Mouse (Mus musculus): Measurements from ENCODE around the gene Slc39a3. TPM values are rescaled to one million over a fixed set of nuclear protein-coding genes. Genes with fewer than 3 reads are reported as not detected.
"Not testable (repeated sequence)": the region's sequence is repeated elsewhere in the genome, so short reads cannot be mapped to it uniquely, and the experiment has no call there.

Gene Slc39a3
- polyA plus RNA-seq, 1 experiment, result 11.6 TPM

DNA sequence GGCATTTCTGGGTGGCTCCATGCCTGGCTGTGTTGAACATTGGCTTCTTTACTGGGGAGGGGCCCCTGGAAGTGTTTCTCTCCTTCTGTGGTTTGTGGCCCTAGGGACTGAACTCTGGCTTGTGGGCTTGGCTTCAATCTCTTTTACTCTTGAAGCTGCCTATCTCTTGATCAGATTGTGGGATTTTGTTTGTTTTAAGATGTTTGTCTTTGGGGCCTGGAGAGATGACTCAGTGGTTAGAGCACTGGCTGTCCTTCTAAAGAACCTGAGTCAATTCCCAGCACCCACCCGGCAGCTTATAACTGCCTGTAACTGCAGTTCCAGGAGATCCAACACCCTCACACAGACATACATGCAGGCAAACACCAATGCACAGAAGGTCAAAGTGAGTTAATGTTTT is 39.1 kb upstream of the Slc39a3 start:
- no peak for TF ChIP-seq MYOD1 (IDR thresholded peaks at IDR 0.05; ENCODE audit: control insufficient read depth, insufficient read length, low read depth)
- no peak for TF ChIP-seq MYOG (IDR thresholded peaks at IDR 0.05; ENCODE audit: control insufficient read depth, extremely low read depth, insufficient read length)
- TF ChIP-seq MAX (IDR thresholded peaks at IDR 0.05), result no peak
- no peak for TF ChIP-seq CTCF (IDR thresholded peaks at IDR 0.05; ENCODE audit: control insufficient read depth, insufficient read depth, insufficient read length)
- TF ChIP-seq USF1 (IDR thresholded peaks at IDR 0.05; ENCODE audit: low read depth), result no peak
- TF ChIP-seq FOSL1 (IDR thresholded peaks at IDR 0.05; ENCODE audit: insufficient read depth, low read length, poor library complexity, severe bottlenecking), result no peak
- TF ChIP-seq CEBPB (IDR thresholded peaks at IDR 0.05; ENCODE audit: low read depth), result no peak
- H3K79me3 ChIP-seq (ENCODE audit: low read depth), result peaks cover 10% of the 10 kb centered on the region

DNA sequence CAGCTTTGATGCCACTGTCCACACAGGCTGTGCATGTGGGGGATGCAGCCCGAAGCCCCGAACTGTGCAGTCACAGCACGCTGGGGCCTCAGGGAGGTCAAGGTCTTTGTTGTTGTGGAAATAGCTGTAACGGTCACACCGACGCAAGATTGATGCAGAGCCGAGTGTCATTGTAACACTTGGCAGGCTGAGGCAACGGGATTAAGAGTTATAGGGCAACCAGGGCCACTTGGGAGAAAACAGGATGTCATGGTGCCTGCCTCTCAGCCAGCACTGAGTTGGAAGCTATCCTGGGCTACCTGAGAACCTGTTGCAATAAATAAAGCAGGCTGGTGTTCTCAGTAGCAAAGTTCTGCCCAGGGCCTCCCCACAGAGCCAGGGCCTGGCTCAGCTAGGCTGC is 38.5 kb upstream of the Slc39a3 start:
- Histone ChIP-seq H3K79me2 (ENCODE audit: control insufficient read depth, insufficient read depth) (peaks cover 24% of the 10 kb centered on the region), H3K79me3 (ENCODE audit: low read depth) (peaks cover 14% of the 10 kb centered on the region), H3K36me3 (ENCODE audit: control insufficient read depth, insufficient read depth) (peaks cover 54% of the 10 kb centered on the region), H3K4me3 (ENCODE audit: insufficient read depth, poor library complexity, severe bottlenecking) (no peak overlapping the region), H3K27me3 (ENCODE audit: control insufficient read depth, insufficient read depth, insufficient read length) (no peaks in the 10 kb centered on the region), H3ac (ENCODE audit: control insufficient read depth, insufficient read length, low read depth) (no peak overlapping the region)
- no peak for TF ChIP-seq MYOG (IDR thresholded peaks at IDR 0.05; ENCODE audit: control insufficient read depth, extremely low read depth, insufficient read length)
- TF ChIP-seq FOSL1 (IDR thresholded peaks at IDR 0.05; ENCODE audit: insufficient read depth, low read length, poor library complexity, severe bottlenecking), result no peak
- TF ChIP-seq USF1 (IDR thresholded peaks at IDR 0.05; ENCODE audit: low read depth), result no peak
- no peak for TF ChIP-seq MAX (IDR thresholded peaks at IDR 0.05)
- TF ChIP-seq CTCF (IDR thresholded peaks at IDR 0.05; ENCODE audit: control insufficient read depth, insufficient read depth, insufficient read length), result no peak
- no peak for TF ChIP-seq MYOD1 (IDR thresholded peaks at IDR 0.05; ENCODE audit: control insufficient read depth, insufficient read length, low read depth)

More for the DNA sequence above, 39.1 kb upstream of the Slc39a3 start:
- peaks cover 59% of the 10 kb centered on the region for H3K36me3 ChIP-seq (ENCODE audit: control insufficient read depth, insufficient read depth)
- no peak overlapping the region for H3ac ChIP-seq (ENCODE audit: control insufficient read depth, insufficient read length, low read depth)
- H3K4me3 ChIP-seq (ENCODE audit: insufficient read depth, poor library complexity, severe bottlenecking), result no peak overlapping the region
- no peaks in the 10 kb centered on the region for H3K27me3 ChIP-seq (ENCODE audit: control insufficient read depth, insufficient read depth, insufficient read length)
- H3K79me2 ChIP-seq (ENCODE audit: control insufficient read depth, insufficient read depth), result peaks cover 18% of the 10 kb centered on the region

DNA sequence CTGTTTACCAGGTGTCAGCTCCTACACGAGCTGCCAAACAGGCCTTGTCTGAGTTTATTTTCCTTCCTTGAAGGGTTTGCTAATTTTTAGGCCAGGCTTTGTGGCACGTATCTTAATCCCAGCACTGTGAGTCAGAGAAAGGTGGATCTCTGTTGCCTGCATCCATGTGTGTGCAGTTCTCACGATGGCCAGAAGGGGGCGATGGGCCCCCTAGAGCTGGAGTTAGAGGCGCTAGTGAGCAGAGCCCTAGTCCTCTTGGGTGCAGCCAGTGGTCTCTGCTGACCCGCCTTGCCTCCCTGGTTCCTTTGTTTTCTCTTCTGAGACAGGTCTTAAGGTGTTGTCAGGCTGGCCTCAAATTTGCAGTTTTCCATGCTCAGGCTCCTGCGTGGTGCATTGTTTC is 36.2 kb upstream of the Slc39a3 start:
- Histone ChIP-seq H3ac (ENCODE audit: control insufficient read depth, insufficient read length, low read depth) (no peak overlapping the region), H3K36me3 (ENCODE audit: control insufficient read depth, insufficient read depth) (peaks cover 42% of the 10 kb centered on the region)
- TF ChIP-seq CTCF (IDR thresholded peaks at IDR 0.05; ENCODE audit: control insufficient read depth, insufficient read depth, insufficient read length), result peak; percentile 38
- no peak for TF ChIP-seq USF1 (IDR thresholded peaks at IDR 0.05; ENCODE audit: low read depth)

DNA sequence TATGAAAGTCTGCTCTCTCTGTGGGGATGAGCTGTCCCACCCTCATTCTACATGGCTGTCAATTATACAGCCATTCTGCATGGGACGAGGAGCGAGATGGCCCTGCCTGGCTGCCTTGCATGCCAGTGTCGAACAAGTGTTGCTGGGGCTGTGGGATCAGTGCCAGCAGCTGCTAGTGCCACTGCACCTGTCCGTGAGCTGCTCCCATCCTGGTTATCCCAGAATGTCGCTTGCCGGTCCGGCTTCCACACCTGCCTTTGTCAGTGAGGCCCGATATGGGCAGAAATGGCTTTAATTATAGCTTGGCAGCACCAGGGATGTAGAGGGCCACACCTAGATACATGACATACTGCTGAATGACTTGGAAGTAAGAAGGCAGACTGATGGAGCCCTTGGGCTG is 35.1 kb upstream of the Slc39a3 start:
- Histone ChIP-seq H3K36me3 (ENCODE audit: control insufficient read depth, insufficient read depth) (peaks cover 38% of the 10 kb centered on the region), H3K27me3 (ENCODE audit: control insufficient read depth, insufficient read depth, insufficient read length) (peaks cover 5% of the 10 kb centered on the region), H3K4me3 (ENCODE audit: insufficient read depth, poor library complexity, severe bottlenecking) (no peak overlapping the region), H3K79me2 (ENCODE audit: control insufficient read depth, insufficient read depth) (peaks cover 32% of the 10 kb centered on the region), H3K79me3 (ENCODE audit: low read depth) (peaks cover 18% of the 10 kb centered on the region), H3ac (ENCODE audit: control insufficient read depth, insufficient read length, low read depth) (no peak overlapping the region)
- TF ChIP-seq CEBPB (IDR thresholded peaks at IDR 0.05; ENCODE audit: low read depth), result no peak
- TF ChIP-seq CTCF (IDR thresholded peaks at IDR 0.05; ENCODE audit: control insufficient read depth, insufficient read depth, insufficient read length), result no peak
- TF ChIP-seq MYOD1 (IDR thresholded peaks at IDR 0.05; ENCODE audit: control insufficient read depth, insufficient read length, low read depth), result no peak
- no peak for TF ChIP-seq USF1 (IDR thresholded peaks at IDR 0.05; ENCODE audit: low read depth)
- TF ChIP-seq MYOG (IDR thresholded peaks at IDR 0.05; ENCODE audit: control insufficient read depth, extremely low read depth, insufficient read length), result no peak
- TF ChIP-seq FOSL1 (IDR thresholded peaks at IDR 0.05; ENCODE audit: insufficient read depth, low read length, poor library complexity, severe bottlenecking), result no peak
- TF ChIP-seq MAX (IDR thresholded peaks at IDR 0.05), result no peak

More for the DNA sequence above, 36.2 kb upstream of the Slc39a3 start:
- Histone ChIP-seq H3K27me3 (ENCODE audit: control insufficient read depth, insufficient read depth, insufficient read length) (no peaks in the 10 kb centered on the region), H3K4me3 (ENCODE audit: insufficient read depth, poor library complexity, severe bottlenecking) (no peak overlapping the region), H3K79me3 (ENCODE audit: low read depth) (peaks cover 18% of the 10 kb centered on the region), H3K79me2 (ENCODE audit: control insufficient read depth, insufficient read depth) (peaks cover 32% of the 10 kb centered on the region)

GRCm38 (mm10) chr10:81069836-81070235 is 32.6 kb upstream of the Slc39a3 start, which contains the start of gene Thop1:
Gene Thop1, plus strand, starts transcription at chr10:81070035.
- Histone ChIP-seq H3K4me3 (ENCODE audit: insufficient read depth, poor library complexity, severe bottlenecking) (peak within 1 kb of the TSS; percentile 75), H3K79me2 (ENCODE audit: control insufficient read depth, insufficient read depth) (peaks cover 32% of the 10 kb centered on the region), H3ac (ENCODE audit: control insufficient read depth, insufficient read length, low read depth) (peak within 1 kb of the TSS; percentile 94), H3K27me3 (ENCODE audit: control insufficient read depth, insufficient read depth, insufficient read length) (peaks cover 5% of the 10 kb centered on the region), H3K79me3 (ENCODE audit: low read depth) (peaks cover 18% of the 10 kb centered on the region), H3K36me3 (ENCODE audit: control insufficient read depth, insufficient read depth) (peaks cover 23% of the 10 kb centered on the region)
- no peak for TF ChIP-seq CTCF (IDR thresholded peaks at IDR 0.05; ENCODE audit: control insufficient read depth, insufficient read depth, insufficient read length)
- TF ChIP-seq MYOG (IDR thresholded peaks at IDR 0.05; ENCODE audit: control insufficient read depth, extremely low read depth, insufficient read length), result no peak
- peak; percentile 91 for TF ChIP-seq MAX (IDR thresholded peaks at IDR 0.05)
- TF ChIP-seq USF1 (IDR thresholded peaks at IDR 0.05; ENCODE audit: low read depth), result no peak

GRCm38 (mm10) chr10:81068706-81069105 is 31.5 kb upstream of the Slc39a3 start:
- no peak overlapping the region for H3K4me3 ChIP-seq (ENCODE audit: insufficient read depth, poor library complexity, severe bottlenecking)
- TF ChIP-seq USF1 (IDR thresholded peaks at IDR 0.05; ENCODE audit: low read depth) (no peak), MYOD1 (IDR thresholded peaks at IDR 0.05; ENCODE audit: control insufficient read depth, insufficient read length, low read depth) (no peak), CTCF (IDR thresholded peaks at IDR 0.05; ENCODE audit: control insufficient read depth, insufficient read depth, insufficient read length) (no peak), MAX (IDR thresholded peaks at IDR 0.05) (no peak), MYOG (IDR thresholded peaks at IDR 0.05; ENCODE audit: control insufficient read depth, extremely low read depth, insufficient read length) (no peak), CEBPB (IDR thresholded peaks at IDR 0.05; ENCODE audit: low read depth) (no peak), FOSL1 (IDR thresholded peaks at IDR 0.05; ENCODE audit: insufficient read depth, low read length, poor library complexity, severe bottlenecking) (no peak)

GRCm38 (mm10) chr10:81064519-81064918 is 27.3 kb upstream of the Slc39a3 start:
- H3K79me2 ChIP-seq (ENCODE audit: control insufficient read depth, insufficient read depth); H3K79me3 ChIP-seq (ENCODE audit: low read depth); H3K36me3 ChIP-seq (ENCODE audit: control insufficient read depth, insufficient read depth); H3ac ChIP-seq (ENCODE audit: control insufficient read depth, insufficient read length, low read depth); H3K27me3 ChIP-seq (ENCODE audit: control insufficient read depth, insufficient read depth, insufficient read length); H3K4me3 ChIP-seq (ENCODE audit: insufficient read depth, poor library complexity, severe bottlenecking): not testable (repeated sequence)

More at GRCm38 (mm10) chr10:81068706-81069105, 31.5 kb upstream of the Slc39a3 start:
- Histone ChIP-seq H3K36me3 (ENCODE audit: control insufficient read depth, insufficient read depth) (peaks cover 12% of the 10 kb centered on the region), H3K79me3 (ENCODE audit: low read depth) (peaks cover 17% of the 10 kb centered on the region), H3K79me2 (ENCODE audit: control insufficient read depth, insufficient read depth) (peaks cover 32% of the 10 kb centered on the region), H3K27me3 (ENCODE audit: control insufficient read depth, insufficient read depth, insufficient read length) (peaks cover 5% of the 10 kb centered on the region), H3ac (ENCODE audit: control insufficient read depth, insufficient read length, low read depth) (no peak overlapping the region)
